Mouse (Mus musculus) adipose tissue, adult 10 weeks (tissue): Measurements from ENCODE around the gene Fcgr2b. TPM values are rescaled to one million over a fixed set of nuclear protein-coding genes. Genes with fewer than 3 reads are reported as not detected.

Experiments used
- polyA plus RNA-seq: library from polyadenylated mRNA; stranded (reverse); fragments of 350-450 nt; fragmentation: Illumina TruSeq; extraction: RNeasy Lipid Tissue Mini Kit (QIAGEN cat#74804); gene quantifications from one replicate; pipeline ENCODE4 v1.2.3, GENCODE M21; 2014; ENCODE audit warnings: low read depth, low replicate concordance

The Fcgr2b gene
- 104 TPM for polyA plus RNA-seq

GRCm38 (mm10) chr1:170976447-170976846 lies at the start of gene Fcgr2b:
Fcgr2b (minus strand) TSS chr1:170976547.

GRCm38 (mm10) chr1:171018737-171019136 lies 42.4 kb upstream of the Fcgr2b start, which contains the start of gene Fcgr4:
Fcgr4 (plus strand) TSS chr1:171018920.

GRCm38 (mm10) chr1:170927378-170927777 lies 49.0 kb downstream of the Fcgr2b start, which contains the start of gene Fcrla:
Fcrla (minus strand) TSS chr1:170927583.

GRCm38 (mm10) chr1:170912891-170913615 lies 63.3 kb downstream of the Fcgr2b start, which contains the start of gene Fcrlb:
Fcrlb (minus strand) TSS chr1:170912941.

Other genes starting within 250 kb of the Fcgr2b start
- 26.6 TPM for gene Atf6, start 108.8 kb downstream of the Fcgr2b start, polyA plus RNA-seq
- gene Gm26620, start 91.5 kb downstream of the Fcgr2b start, polyA plus RNA-seq = 0.42 TPM
- gene Dusp12, start 91.0 kb downstream of the Fcgr2b start, polyA plus RNA-seq = 14.3 TPM
- not detected for gene Fcrlb, start 63.6 kb downstream of the Fcgr2b start, polyA plus RNA-seq
- gene Fcrla, start 49.0 kb downstream of the Fcgr2b start, polyA plus RNA-seq = 1.1 TPM
- gene Fcgr4, start 42.4 kb upstream of the Fcgr2b start, polyA plus RNA-seq = 2.0 TPM
- gene Fcgr3, start 88.4 kb upstream of the Fcgr2b start, polyA plus RNA-seq = 42.1 TPM
- gene Cfap126, start 137.4 kb upstream of the Fcgr2b start, polyA plus RNA-seq = 23.4 TPM
- 135 TPM for gene Sdhc, start 174.1 kb upstream of the Fcgr2b start, polyA plus RNA-seq
- 1.9 TPM for gene Mpz, start 174.2 kb upstream of the Fcgr2b start, polyA plus RNA-seq
- gene Pcp4l1, start 219.7 kb upstream of the Fcgr2b start, polyA plus RNA-seq = 16.3 TPM
- not detected for gene Nr1i3, start 237.4 kb upstream of the Fcgr2b start, polyA plus RNA-seq
- 23.7 TPM for gene Tomm40l, start 246.0 kb upstream of the Fcgr2b start, polyA plus RNA-seq
- gene Apoa2, start 248.5 kb upstream of the Fcgr2b start, polyA plus RNA-seq = 1.1 TPM